Mouse (Mus musculus) liver, embryonic 14.5 days (tissue): ENCODE data around the gene Stra6l.

Experiments used
- CTCF ChIP-seq: IDR thresholded peaks from 2 replicates; pipeline ENCODE4 v1.5.1; 2016; ENCODE audit warnings: antibody characterized with exemption, low read depth, control low read depth
- EP300 ChIP-seq: IDR thresholded peaks from 2 replicates; pipeline ENCODE4 v1.6.1; 2016; ENCODE audit warnings: antibody characterized with exemption, low read depth

DNA sequence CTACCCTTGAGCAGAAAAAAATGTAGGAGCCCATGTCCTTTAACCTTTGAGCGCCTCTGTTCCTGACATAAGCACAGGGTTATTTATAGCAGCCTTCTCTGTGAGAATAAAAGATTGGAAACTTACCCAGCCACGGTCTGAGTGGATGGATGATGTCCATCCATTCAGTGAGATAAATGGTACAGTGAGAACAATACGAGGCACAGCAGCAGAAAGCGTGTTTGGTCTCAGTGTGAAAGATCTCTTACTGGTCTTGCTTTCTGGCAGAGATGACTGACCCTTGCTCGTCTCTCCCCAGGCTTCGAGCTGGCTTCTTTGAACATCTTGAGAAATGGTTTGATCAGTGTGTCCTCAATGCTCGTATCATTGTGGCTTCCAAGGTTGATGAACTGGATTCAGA, 68.6 kb downstream of the Stra6l start:
- no peak for TF ChIP-seq CTCF
- TF ChIP-seq EP300, result no peak
